Mouse (Mus musculus): ENCODE measurements at regions not wholly inside any gene's neighbourhood (a gene's known extent, or its start where the extent isn't known, plus 50 kb on each side); places are given as distances from the start of the nearest gene placed in this dataset.
A peak's percentile ranks its signal among the peaks of the same experiment; 100 is the strongest.

DNA sequence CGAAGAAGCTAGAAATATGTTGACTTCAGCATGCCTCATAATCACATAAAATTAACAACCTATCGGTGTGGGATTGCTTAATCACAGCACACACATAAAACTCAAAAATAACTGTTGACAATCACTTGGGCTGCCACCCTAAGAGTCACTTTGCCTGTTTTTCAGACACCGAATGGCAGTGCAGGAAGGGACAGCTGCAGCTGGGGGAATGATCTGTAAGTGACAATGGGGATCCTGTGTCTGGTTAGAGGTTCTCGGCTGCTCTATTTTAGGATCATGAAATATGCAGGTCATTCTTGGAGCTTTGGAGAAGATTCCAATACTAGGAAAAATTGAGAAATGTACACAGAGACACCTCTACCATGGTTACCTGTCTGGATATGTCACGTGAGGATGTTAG, 54.4 kb upstream of the Tcf12 start:
- WGBS = 78% methylated on average over 5 of the region's 5 CpGs
- no peak for TF ChIP-seq POLR2A (IDR thresholded peaks at IDR 0.05; ENCODE audit: borderline replicate concordance, extremely low read depth, low read depth, low read length)
- no peak for TF ChIP-seq CTCF (IDR thresholded peaks at IDR 0.05; ENCODE audit: insufficient read depth, low read length)
- H3K4me1 ChIP-seq (ENCODE audit: control insufficient read depth, insufficient read depth, low read length) = no peaks in the 10 kb centered on the region
- DNase-seq = no peak
- H3K4me3 ChIP-seq (replicated peaks; ENCODE audit: extremely low read depth, low read depth, low read length) = no peak overlapping the region

DNA sequence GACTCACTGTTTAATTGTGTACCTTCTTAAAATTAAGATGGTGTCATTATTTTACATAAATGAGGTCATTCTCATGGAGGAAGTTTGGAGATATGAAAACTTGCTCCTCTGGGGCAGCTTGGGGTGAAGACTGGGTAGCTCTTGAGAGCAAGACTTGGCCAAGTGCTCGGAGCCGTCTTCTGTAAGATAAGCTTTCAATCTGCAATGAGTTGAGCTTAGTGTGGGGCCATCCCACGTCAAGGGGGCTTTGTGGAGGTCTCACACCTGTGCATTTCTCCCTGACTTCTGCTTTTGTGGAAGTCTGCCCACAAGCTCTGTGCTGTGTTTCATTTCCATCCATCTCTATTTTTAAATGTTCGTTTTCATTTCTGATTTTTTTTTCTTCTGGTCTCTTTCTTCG, 54.9 kb upstream of the Tcf12 start:
- Histone ChIP-seq H3K4me3 (replicated peaks; ENCODE audit: extremely low read depth, low read depth, low read length) (no peak overlapping the region), H3K4me1 (ENCODE audit: control insufficient read depth, insufficient read depth, low read length) (no peaks in the 10 kb centered on the region)
- TF ChIP-seq POLR2A (IDR thresholded peaks at IDR 0.05; ENCODE audit: borderline replicate concordance, extremely low read depth, low read depth, low read length) = no peak
- no peak for DNase-seq
- 58% methylated on average over 5 of the region's 5 CpGs for whole genome bisulfite sequencing

- DNase-seq = no peak
- no peak for TF ChIP-seq CTCF (IDR thresholded peaks at IDR 0.05; ENCODE audit: insufficient read depth, low read length)
- WGBS = 71% methylated on average over 5 of the region's 5 CpGs
- H3K4me1 ChIP-seq (ENCODE audit: control insufficient read depth, insufficient read depth, low read length) = no peaks in the 10 kb centered on the region
- no peak overlapping the region for H3K4me3 ChIP-seq (replicated peaks; ENCODE audit: extremely low read depth, low read depth, low read length)
Observed at GRCm38 (mm10) chr9:72169231-72169630, 57.6 kb upstream of the Tcf12 start.

GRCm38 (mm10) chr9:72169728-72170188, 58.1 kb upstream of the Tcf12 start:
- H3K4me3 ChIP-seq (replicated peaks; ENCODE audit: extremely low read depth, low read depth, low read length) = peak overlapping the region; percentile 49
- WGBS = 10% methylated on average over 12 of the region's 12 CpGs
- TF ChIP-seq POLR2A (IDR thresholded peaks at IDR 0.05; ENCODE audit: borderline replicate concordance, extremely low read depth, low read depth, low read length) = peak; percentile 17; the same call in 1 of the 2 replicates
- TF ChIP-seq CTCF (IDR thresholded peaks at IDR 0.05; ENCODE audit: insufficient read depth, low read length) = no peak
- peak; percentile 46 for DNase-seq
- H3K4me1 ChIP-seq (ENCODE audit: control insufficient read depth, insufficient read depth, low read length) = no peaks in the 10 kb centered on the region

- 9% methylated on average over 9 of the region's 9 CpGs for WGBS
- DNase-seq = no peak
- TF ChIP-seq CTCF (IDR thresholded peaks at IDR 0.05; ENCODE audit: insufficient read depth, low read length) (no peak), POLR2A (IDR thresholded peaks at IDR 0.05; ENCODE audit: borderline replicate concordance, extremely low read depth, low read depth, low read length) (no peak)
- Histone ChIP-seq H3K4me3 (replicated peaks; ENCODE audit: extremely low read depth, low read depth, low read length) (no peak overlapping the region), H3K4me1 (ENCODE audit: control insufficient read depth, insufficient read depth, low read length) (no peaks in the 10 kb centered on the region)
Observed at GRCm38 (mm10) chr9:72170235-72170634, 58.6 kb upstream of the Tcf12 start.

GRCm38 (mm10) chr9:72172331-72172730, 60.7 kb upstream of the Tcf12 start:
- Histone ChIP-seq H3K4me1 (ENCODE audit: control insufficient read depth, insufficient read depth, low read length) (no peaks in the 10 kb centered on the region), H3K4me3 (replicated peaks; ENCODE audit: extremely low read depth, low read depth, low read length) (no peak overlapping the region)
- no peak for TF ChIP-seq CTCF (IDR thresholded peaks at IDR 0.05; ENCODE audit: insufficient read depth, low read length)
- no peak for TF ChIP-seq POLR2A (IDR thresholded peaks at IDR 0.05; ENCODE audit: borderline replicate concordance, extremely low read depth, low read depth, low read length)
- DNase-seq = no peak
- 91% methylated on average over 1 of the region's 1 CpGs for WGBS

- Histone ChIP-seq H3K4me3 (replicated peaks; ENCODE audit: extremely low read depth, low read depth, low read length) (no peak overlapping the region), H3K4me1 (ENCODE audit: control insufficient read depth, insufficient read depth, low read length) (peaks cover 2% of the 10 kb centered on the region; the same call in 1 of the 2 replicates)
- WGBS = 34% methylated on average over 6 of the region's 6 CpGs
- no peak for TF ChIP-seq POLR2A (IDR thresholded peaks at IDR 0.05; ENCODE audit: borderline replicate concordance, extremely low read depth, low read depth, low read length)
- no peak for DNase-seq
Observed at GRCm38 (mm10) chr9:72180972-72181371, 69.3 kb upstream of the Tcf12 start.

DNA sequence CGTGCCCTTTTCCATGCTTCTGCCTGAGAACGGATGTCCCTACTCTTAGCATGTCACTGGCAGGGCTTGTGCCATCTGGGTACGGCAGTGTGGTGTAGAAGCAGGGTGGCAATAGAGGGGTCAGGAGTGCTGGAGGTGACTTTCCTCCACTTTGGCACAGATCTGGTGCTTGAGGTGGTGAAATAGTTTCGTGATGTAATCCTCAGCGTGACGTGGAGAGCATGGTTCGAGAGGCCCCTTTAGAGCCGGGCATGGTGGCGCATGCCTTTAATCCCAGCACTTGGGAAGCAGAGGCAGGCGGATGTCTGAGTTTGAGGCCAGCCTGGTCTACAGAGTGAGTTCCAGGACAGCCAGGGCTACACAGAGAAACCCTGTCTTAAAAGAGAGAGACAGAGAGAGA, 71.7 kb upstream of the Tcf12 start:
- Histone ChIP-seq H3K4me1 (ENCODE audit: control insufficient read depth, insufficient read depth, low read length) (peaks cover 2% of the 10 kb centered on the region; the same call in 1 of the 2 replicates), H3K4me3 (replicated peaks; ENCODE audit: extremely low read depth, low read depth, low read length) (no peak overlapping the region)
- no peak for DNase-seq
- TF ChIP-seq CTCF (IDR thresholded peaks at IDR 0.05; ENCODE audit: insufficient read depth, low read length) (no peak), POLR2A (IDR thresholded peaks at IDR 0.05; ENCODE audit: borderline replicate concordance, extremely low read depth, low read depth, low read length) (no peak)
- WGBS = 87% methylated on average over 10 of the region's 10 CpGs

DNA sequence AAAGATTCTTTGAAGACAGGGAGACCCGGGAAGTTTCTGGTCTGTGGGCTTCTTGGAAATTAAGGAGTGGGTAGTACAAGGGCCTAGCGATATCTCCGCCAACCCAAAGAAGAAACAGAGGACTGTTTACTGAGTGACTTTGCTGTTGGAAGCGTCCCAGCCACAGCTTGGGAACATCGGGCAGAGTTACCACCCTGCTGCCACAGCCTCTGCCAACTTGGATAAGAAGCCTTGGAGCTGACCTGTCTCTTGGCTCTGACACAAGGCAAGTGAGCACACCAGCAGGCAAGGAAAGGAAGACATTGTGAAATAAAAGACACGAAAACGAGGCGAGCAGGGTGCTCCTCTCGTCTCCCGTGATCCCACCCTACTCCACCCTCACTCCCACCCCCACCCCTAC, 72.3 kb upstream of the Tcf12 start:
- H3K4me1 ChIP-seq (ENCODE audit: control insufficient read depth, insufficient read depth, low read length) = peaks cover 2% of the 10 kb centered on the region; the same call in 1 of the 2 replicates
- 46% methylated on average over 10 of the region's 10 CpGs for WGBS
- TF ChIP-seq CTCF (IDR thresholded peaks at IDR 0.05; ENCODE audit: insufficient read depth, low read length) (no peak), POLR2A (IDR thresholded peaks at IDR 0.05; ENCODE audit: borderline replicate concordance, extremely low read depth, low read depth, low read length) (no peak)
- DNase-seq = no peak
- H3K4me3 ChIP-seq (replicated peaks; ENCODE audit: extremely low read depth, low read depth, low read length) = no peak overlapping the region

GRCm38 (mm10) chr9:72189867-72190266, 78.2 kb upstream of the Tcf12 start:
- Histone ChIP-seq H3K4me1 (ENCODE audit: control insufficient read depth, insufficient read depth, low read length) (peaks cover 2% of the 10 kb centered on the region; the same call in 1 of the 2 replicates), H3K4me3 (replicated peaks; ENCODE audit: extremely low read depth, low read depth, low read length) (no peak overlapping the region)
- no peak for DNase-seq
- TF ChIP-seq CTCF (IDR thresholded peaks at IDR 0.05; ENCODE audit: insufficient read depth, low read length) = no peak
- TF ChIP-seq POLR2A (IDR thresholded peaks at IDR 0.05; ENCODE audit: borderline replicate concordance, extremely low read depth, low read depth, low read length) = no peak
- 77% methylated on average over 7 of the region's 7 CpGs for WGBS
